ENCODE assay signal across 8 mouse cellular contexts in genomic region chr8:123042158-123042973, GRCm38 (mm10). TPM values are rescaled to one million over a fixed set of nuclear protein-coding genes. Genes with fewer than 3 reads are reported as not detected.
DNase-seq lines count a peak whose midpoint lies in the region; ATAC-seq lines count a peak whose summit lies in the region.

Ankrd11 (minus strand) TSS chr8:123042277.

- peak within 1 kb of the TSS; percentile 80 for H3K4me2 ChIP-seq in kidney, embryonic 15.5 days

- peaks cover 33% of the 10 kb centered on the region for H3K4me1 ChIP-seq in heart, embryonic 10.5 days
- peaks cover 43% of the 10 kb centered on the region for H3K4me1 ChIP-seq in kidney, embryonic 15.5 days

- H3K36me3 ChIP-seq in heart, embryonic 10.5 days, result 0 out of 2 replicates have a peak, but pooled peaks cover 6% of the 10 kb centered on the region
- no peaks in the 10 kb centered on the region for H3K36me3 ChIP-seq in kidney, embryonic 15.5 days

- peak within 1 kb of the TSS; percentile 100 for H3K4me3 ChIP-seq in heart, embryonic 10.5 days
- peak within 1 kb of the TSS; percentile 100 for H3K4me3 ChIP-seq in kidney, embryonic 15.5 days (replicated peaks)

- peak; percentile 92 for ATAC-seq in erythroblast, adult 5-6 weeks (replicated peaks; ENCODE audit: low FRiP score, poor library complexity, severe bottlenecking)
- ATAC-seq in kidney, embryonic 15.5 days (replicated peaks; ENCODE audit: low FRiP score), result peak; percentile 98
- ATAC-seq in monocyte, adult 5-6 weeks (replicated peaks; ENCODE audit: insufficient number of reproducible peaks, low FRiP score, low TSS enrichment, poor library complexity, severe bottlenecking), result peak; percentile 93

- no peaks in the 10 kb centered on the region for H3K9me3 ChIP-seq in heart, embryonic 10.5 days
- H3K9me3 ChIP-seq in kidney, embryonic 15.5 days (replicated peaks), result no peaks in the 10 kb centered on the region

- peak; percentile 99 for DNase-seq in B cell, adult 2 months
- DNase-seq in brain, adult 2 months (ENCODE audit: low read depth, low spot score), result peak; percentile 100
- peak; percentile 100 for DNase-seq in heart, embryonic 10.5 days (ENCODE audit: low spot score)
- peak; percentile 99 for DNase-seq in liver
- peak; percentile 99 for DNase-seq in spleen, postnatal 4 days (ENCODE audit: low spot score in 2 of 2)

- H3K27me3 ChIP-seq in heart, embryonic 10.5 days (ENCODE audit: insufficient read depth, poor library complexity, severe bottlenecking), result no peaks in the 10 kb centered on the region
- H3K27me3 ChIP-seq in kidney, embryonic 15.5 days, result no peaks in the 10 kb centered on the region

- H3K9ac ChIP-seq in kidney, embryonic 15.5 days, result peak within 1 kb of the TSS; percentile 100

- 2% methylated on average over 91 of the region's 91 CpGs for WGBS in heart, embryonic 10.5 days
- under 1% methylated on average over 91 of the region's 91 CpGs for WGBS in kidney, embryonic 15.5 days

- peak within 1 kb of the TSS; percentile 100 for H3K27ac ChIP-seq in heart, embryonic 10.5 days
- peak within 1 kb of the TSS; percentile 99 for H3K27ac ChIP-seq in kidney, embryonic 15.5 days

RNA-seq across cellular contexts. Expression of gene Ankrd11, which starts in this region (rescaled TPM):
- total RNA-seq in erythroblast, adult 5-6 weeks (2015; ENCODE audit: low replicate concordance), result 39.3 and 53.4 TPM in 2 replicates
- 78.6 and 121 TPM in 2 replicates for total RNA-seq in erythroblast, adult 5-6 weeks (2017; ENCODE audit: low replicate concordance)
- 32.9 TPM in 2 replicates for polyA plus RNA-seq in heart, embryonic 10.5 days (2016; fragmentation: Nextera tagmentation; extraction: Ambion mirVana)
- polyA plus RNA-seq in kidney, embryonic 15.5 days (2015; fragmentation: Nextera tagmentation; extraction: Ambion mirVana), result 33.5 and 38.0 TPM in 2 replicates
- total RNA-seq in monocyte, adult 5-6 weeks (2017), result 160 to 261 TPM (median 161 TPM) in 3 replicates

Comparison
In these comparisons a context has a peak if more than half of its experiments do, and no peak if none do; other contexts are left out.
1. Peak in every context shown above with its lines: DNase-seq, ATAC-seq, H3K4me3 ChIP-seq and H3K27ac ChIP-seq.